Mouse (Mus musculus) neural tube, postnatal 0 days (tissue): ENCODE measurements around the gene Tmem202. TPM values are rescaled to one million over a fixed set of nuclear protein-coding genes. Genes with fewer than 3 reads are reported as not detected.

ENCODE experiments used
- polyA plus RNA-seq: library from polyadenylated mRNA; unstranded; fragments of >200 nt; fragmentation: Nextera tagmentation; extraction: Ambion mirVana; gene quantifications from 2 replicates; pipeline ENCODE4 v1.2.1, GENCODE M21; 2015

Tmem202 gene
- polyA plus RNA-seq, result 2.0 and 2.5 TPM in 2 replicates

GRCm38 (mm10) chr9:59539441-59540137, at the start of gene Tmem202, which contains the start of gene Hexa:
TSS of gene Tmem202 (minus strand) at chr9:59539847.
TSS of gene Hexa (plus strand) at chr9:59539540.

GRCm38 (mm10) chr9:59577844-59578504, 38.3 kb upstream of the Tmem202 start, which contains the start of gene Celf6:
TSS of gene Celf6 (plus strand) at chr9:59577917.

GRCm38 (mm10) chr9:59486549-59487065, 53.0 kb downstream of the Tmem202 start, which contains the start of gene Arih1:
TSS of gene Arih1 (minus strand) at chr9:59486618.

Other genes starting within 250 kb of the Tmem202 start
- gene Adpgk, start 248.3 kb downstream of the Tmem202 start, polyA plus RNA-seq, result 21.8 and 22.0 TPM in 2 replicates
- 45.0 and 50.2 TPM in 2 replicates for gene Bbs4, start 186.3 kb downstream of the Tmem202 start, polyA plus RNA-seq
- gene Arih1, start 53.2 kb downstream of the Tmem202 start, polyA plus RNA-seq, result 9.1 and 10.3 TPM in 2 replicates
- 53.6 and 55.9 TPM in 2 replicates for gene Hexa, start 307 bp downstream of the Tmem202 start, polyA plus RNA-seq
- 31.7 and 35.2 TPM in 2 replicates for gene Celf6, start 38.1 kb upstream of the Tmem202 start, polyA plus RNA-seq
- 136 and 161 TPM in 2 replicates for gene Parp6, start 77.4 kb upstream of the Tmem202 start, polyA plus RNA-seq
- 740 and 780 TPM in 2 replicates for gene Pkm, start 116.5 kb upstream of the Tmem202 start, polyA plus RNA-seq
- gene Gramd2, start 140.3 kb upstream of the Tmem202 start, polyA plus RNA-seq, result 3.5 and 4.8 TPM in 2 replicates
- gene Senp8, start 210.9 kb upstream of the Tmem202 start, polyA plus RNA-seq, result 6.8 and 8.2 TPM in 2 replicates
- 15.7 and 17.1 TPM in 2 replicates for gene Myo9a, start 211.0 kb upstream of the Tmem202 start, polyA plus RNA-seq